Mouse (Mus musculus) forebrain, postnatal 0 days (tissue): ENCODE measurements around the gene Tenm4. TPM values are rescaled to one million over a fixed set of nuclear protein-coding genes. Genes with fewer than 3 reads are reported as not detected.

Source experiments
- ATAC-seq: fragments of 200-750 bp; cut with Nextera tagmentation; 2 replicates; pipeline ENCODE4 v1.8.0; 2017; ENCODE audit warnings: mild to moderate bottlenecking, moderate library complexity
- DNase-seq: peaks from one replicate; pipeline ENCODE4 v3.0.0-alpha.2; 2015
- H3K27ac ChIP-seq: fragments of 300-500 bp; sonication (generic); 2 replicates; pipeline ENCODE4 v1.5.1; 2014; ENCODE audit warnings: low read depth, mild to moderate bottlenecking, antibody characterized with exemption, low read length, moderate library complexity, mixed read lengths
- H3K27me3 ChIP-seq: fragments of 300-500 bp; sonication (generic); 2 replicates; pipeline ENCODE4 v1.6.1; 2014; ENCODE audit warnings: mild to moderate bottlenecking, low read length, mixed read lengths; ENCODE audit not compliant: insufficient read depth
- H3K36me3 ChIP-seq: fragments of 300-500 bp; sonication (generic); 2 replicates; pipeline ENCODE4 v1.6.1; 2014; ENCODE audit warnings: mild to moderate bottlenecking, moderate library complexity; ENCODE audit not compliant: insufficient read depth
- H3K4me1 ChIP-seq: fragments of 300-500 bp; sonication (generic); 2 replicates; pipeline ENCODE4 v1.6.1; 2014; ENCODE audit warnings: antibody characterized with exemption; ENCODE audit not compliant: insufficient read depth
- H3K4me2 ChIP-seq: fragments of 300-500 bp; sonication (generic); 2 replicates; pipeline ENCODE4 v1.6.1; 2014; ENCODE audit warnings: low read depth, mild to moderate bottlenecking, moderate library complexity
- H3K4me3 ChIP-seq: fragments of 300-500 bp; sonication (generic); 2 replicates; pipeline ENCODE4 v1.5.1; 2014; ENCODE audit warnings: low read depth, low read length, mixed read lengths
- H3K9ac ChIP-seq: fragments of 300-500 bp; sonication (generic); 2 replicates; pipeline ENCODE4 v1.6.1; 2014; ENCODE audit warnings: mild to moderate bottlenecking
- H3K9me3 ChIP-seq: fragments of 300-500 bp; sonication (generic); 2 replicates; pipeline ENCODE4 v1.6.1; 2016; ENCODE audit warnings: low read length
- CTCF ChIP-seq: sonication (generic); IDR thresholded peaks from 2 replicates; pipeline ENCODE4 v1.5.1; 2016; ENCODE audit warnings: antibody characterized with exemption, control low read depth, low read depth
- WGBS: fragments of 180-500 bp; shearing (Covaris S2); extraction: QIAGEN DNeasy Blood & Tissue Kit; methylation state at CpG from one replicate; pipeline ENCODE4 v1.1.7; 2014; 5-methylcytosine and 5-hydroxymethylcytosine counted together
- polyA plus RNA-seq: library from polyadenylated mRNA; unstranded; fragments of >200 nt; fragmentation: Nextera tagmentation; extraction: Ambion mirVana; gene quantifications from 2 replicates; pipeline ENCODE4 v1.2.1, GENCODE M21; 2015
- total RNA-seq: library from RNA; depleted of rRNA; stranded (reverse); fragments of >200 nt; gene quantifications from 2 replicates; pipeline ENCODE4 v1.2.3, GENCODE M21; 2014

The Tenm4 gene
- total and polyA plus RNA-seq, 2 experiments from 2014 or later: 50.6 to 69.5 TPM

DNA sequence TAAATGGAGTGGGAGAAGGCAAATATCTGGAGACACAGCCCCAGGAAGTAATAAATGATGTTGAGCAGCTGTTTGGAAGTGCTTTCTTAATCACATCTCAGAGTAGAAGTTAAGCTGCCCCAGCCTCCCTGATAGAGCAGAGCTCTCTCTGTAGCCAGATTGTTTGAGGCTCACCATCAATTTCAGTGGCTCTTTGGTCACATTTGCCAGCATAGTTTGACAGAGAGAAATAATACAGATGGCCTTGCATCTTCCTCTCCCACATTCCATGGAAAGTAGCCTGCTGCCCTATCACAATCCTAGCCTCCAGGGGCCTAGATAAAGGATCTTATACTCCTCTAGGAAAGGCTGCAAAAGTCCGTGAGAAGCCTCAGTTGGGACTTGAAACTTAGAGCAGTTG, 462.0 kb downstream of the Tenm4 start:
- H3K27me3 ChIP-seq: no peaks in the 10 kb centered on the region
- H3K9ac ChIP-seq: no peak overlapping the region
- ATAC-seq (no peak), DNase-seq (no peak)
- no peaks in the 10 kb centered on the region for H3K4me1 ChIP-seq
- H3K9me3 ChIP-seq: no peaks in the 10 kb centered on the region
- H3K4me2 ChIP-seq: no peak overlapping the region
- H3K27ac ChIP-seq: no peak overlapping the region
- 77% methylated on average over 1 of the region's 1 CpGs for WGBS
- no peaks in the 10 kb centered on the region for H3K36me3 ChIP-seq
- H3K4me3 ChIP-seq: no peak overlapping the region
- TF ChIP-seq CTCF: no peak

DNA sequence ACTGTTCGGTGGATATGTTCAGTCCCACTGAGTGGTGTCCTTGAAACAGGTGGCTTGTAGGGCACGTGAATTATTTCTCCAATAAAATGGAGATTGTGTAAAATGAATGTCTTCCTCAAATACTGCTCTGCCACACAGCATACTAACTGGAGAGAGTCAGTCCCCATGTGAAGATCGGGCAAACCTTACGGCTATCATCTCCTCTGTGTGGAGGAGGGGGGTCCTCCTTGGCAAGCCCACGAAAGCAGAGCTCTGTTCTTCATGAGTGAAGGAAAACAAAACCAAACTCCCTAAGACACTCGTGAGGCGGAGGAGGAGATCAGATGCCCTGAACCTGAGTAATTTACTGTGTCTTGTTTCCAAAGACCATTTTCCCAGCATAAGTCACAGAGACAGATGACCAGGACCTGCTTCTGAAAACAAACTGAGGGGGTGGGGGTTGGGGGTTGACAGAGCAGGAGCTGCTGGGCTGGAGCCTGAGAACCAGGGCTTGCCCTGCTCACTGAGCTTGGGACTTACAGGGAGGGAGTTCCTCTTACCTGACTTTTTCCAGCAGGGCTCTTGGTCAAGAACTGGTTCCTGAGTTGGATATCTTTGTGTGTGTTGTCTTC, 464.9 kb downstream of the Tenm4 start:
- H3K9me3 ChIP-seq: no peaks in the 10 kb centered on the region
- H3K27me3 ChIP-seq: no peaks in the 10 kb centered on the region
- H3K4me3 ChIP-seq: no peak overlapping the region
- DNase-seq (no peak), ATAC-seq (no peak)
- no peak overlapping the region for H3K9ac ChIP-seq
- no peak overlapping the region for H3K4me2 ChIP-seq
- WGBS: 68% methylated on average over 7 of the region's 7 CpGs
- TF ChIP-seq CTCF: no peak
- H3K4me1 ChIP-seq: no peaks in the 10 kb centered on the region
- no peak overlapping the region for H3K27ac ChIP-seq
- H3K36me3 ChIP-seq: no peaks in the 10 kb centered on the region

DNA sequence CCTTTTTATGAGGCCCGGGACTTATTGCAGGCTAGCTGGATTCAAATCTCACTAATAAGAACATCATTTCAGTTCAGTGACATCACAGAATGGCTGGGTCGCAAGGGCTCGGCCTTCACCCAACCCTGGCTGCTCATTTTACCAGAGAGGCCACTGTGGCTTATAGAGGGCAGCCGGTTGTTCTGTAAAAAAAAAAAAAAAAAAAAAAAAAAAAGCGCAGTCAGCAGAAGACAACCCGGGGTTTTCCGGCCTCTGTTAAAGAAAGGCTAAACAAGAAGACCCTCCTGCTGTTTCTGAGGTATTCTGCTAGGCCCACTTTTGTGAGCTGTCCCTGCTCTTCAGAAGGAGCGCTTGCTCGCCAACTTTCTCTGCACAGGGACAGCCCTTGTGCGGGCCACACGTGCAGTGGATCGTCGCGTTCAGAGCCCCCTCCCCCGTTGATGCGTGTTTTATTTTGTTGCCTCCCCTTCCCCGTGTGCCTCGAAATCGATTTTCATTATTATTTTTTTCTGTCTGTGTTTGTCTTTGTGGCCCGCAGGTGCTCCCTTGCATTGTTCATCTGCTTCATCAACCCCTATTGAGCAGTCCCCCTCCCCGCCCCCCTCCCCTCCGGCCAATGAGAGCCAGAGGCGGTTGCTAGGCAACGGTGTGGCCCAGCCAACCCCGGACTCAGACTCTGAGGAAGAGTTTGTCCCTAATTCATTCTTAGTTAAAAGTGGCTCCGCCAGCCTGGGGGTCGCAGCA, 472.6 kb downstream of the Tenm4 start:
- TF ChIP-seq CTCF: no peak
- H3K9me3 ChIP-seq: no peaks in the 10 kb centered on the region
- no peak overlapping the region for H3K27ac ChIP-seq
- H3K27me3 ChIP-seq: no peaks in the 10 kb centered on the region
- H3K4me3 ChIP-seq: peak overlapping the region; percentile 31
- DNase-seq: peak; percentile 81
- WGBS: 2% methylated on average over 27 of the region's 27 CpGs
- H3K4me1 ChIP-seq: peaks cover 6% of the 10 kb centered on the region; the same call in 1 of the 2 replicates
- no peaks in the 10 kb centered on the region for H3K36me3 ChIP-seq
- H3K9ac ChIP-seq: no peak overlapping the region
- ATAC-seq: peak; percentile 91
- peak overlapping the region; percentile 58 for H3K4me2 ChIP-seq

DNA sequence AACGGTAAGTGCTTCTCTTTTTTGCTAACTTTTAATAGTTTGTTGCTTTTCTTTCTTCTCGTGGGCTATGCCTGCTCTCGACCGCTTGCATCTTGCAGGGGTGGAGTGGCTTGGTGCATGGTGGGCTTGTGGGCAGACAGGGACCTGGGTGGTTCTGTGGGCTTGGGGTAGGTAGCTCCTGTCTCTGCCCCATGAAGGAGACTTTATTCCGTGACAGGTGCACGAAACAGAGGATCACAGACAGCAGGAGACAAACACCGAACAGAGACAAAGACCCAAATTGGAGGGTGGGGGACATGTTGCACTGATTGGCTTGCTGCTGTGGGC, 473.1 kb downstream of the Tenm4 start:
- TF ChIP-seq CTCF: no peak
- Histone ChIP-seq H3K27ac (no peak overlapping the region), H3K9ac (no peak overlapping the region), H3K4me3 (peak overlapping the region; percentile 31), H3K9me3 (no peaks in the 10 kb centered on the region), H3K4me1 (peaks cover 6% of the 10 kb centered on the region; the same call in 1 of the 2 replicates), H3K27me3 (no peaks in the 10 kb centered on the region), H3K36me3 (no peaks in the 10 kb centered on the region), H3K4me2 (peak overlapping the region; percentile 58)
- DNase-seq: no peak
- WGBS: 5% methylated on average over 7 of the region's 7 CpGs
- peak; percentile 14; the same call in 1 of the 2 replicates for ATAC-seq

DNA sequence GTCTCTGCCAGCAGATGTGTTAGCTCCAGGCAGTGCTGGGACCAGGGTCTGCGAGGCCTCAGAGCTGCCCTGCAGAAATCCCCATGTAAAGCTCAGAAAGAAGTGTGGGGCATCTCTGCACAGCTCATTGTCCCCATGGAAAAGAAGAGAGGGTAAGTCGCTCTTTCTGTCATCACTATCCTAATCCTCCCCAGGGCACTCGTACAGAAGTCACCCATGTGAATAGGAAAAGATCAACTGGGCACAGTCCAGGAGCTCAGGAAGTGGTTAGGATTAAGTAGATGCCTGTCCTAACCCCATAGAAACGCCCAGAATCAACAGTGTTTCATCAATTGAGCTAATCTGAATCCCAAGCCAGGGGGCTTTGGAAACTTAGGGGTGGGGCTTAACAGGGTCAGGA, 476.6 kb downstream of the Tenm4 start:
- peaks cover 22% of the 10 kb centered on the region for H3K4me1 ChIP-seq
- DNase-seq (no peak), ATAC-seq (no peak)
- no peaks in the 10 kb centered on the region for H3K27me3 ChIP-seq
- no peak overlapping the region for H3K9ac ChIP-seq
- no peaks in the 10 kb centered on the region for H3K9me3 ChIP-seq
- no peak for TF ChIP-seq CTCF
- H3K36me3 ChIP-seq: no peaks in the 10 kb centered on the region
- H3K4me3 ChIP-seq: no peak overlapping the region
- H3K4me2 ChIP-seq: no peak overlapping the region
- no peak overlapping the region for H3K27ac ChIP-seq
- WGBS: 30% methylated on average over 4 of the region's 4 CpGs

DNA sequence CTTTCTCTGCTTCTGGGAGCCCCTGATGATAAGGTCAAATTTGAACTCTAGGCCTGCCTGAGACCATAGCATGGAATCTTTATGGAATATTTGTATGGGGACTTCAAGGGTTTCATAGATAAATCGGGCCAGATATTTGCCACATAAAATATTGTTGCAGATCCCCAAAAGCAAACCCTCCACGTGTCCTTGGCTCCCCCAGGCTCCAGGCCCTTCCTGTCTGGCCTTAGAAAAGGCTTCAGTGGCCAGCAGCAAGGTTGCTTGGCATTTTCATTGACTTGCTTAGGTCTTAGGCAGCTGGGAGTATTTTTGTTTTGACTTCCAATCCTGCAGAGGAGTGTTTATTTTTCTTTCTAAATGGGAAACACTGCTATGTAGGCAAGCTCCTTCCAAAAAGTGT, 477.6 kb downstream of the Tenm4 start:
- WGBS: 77% methylated on average over 2 of the region's 2 CpGs
- Histone ChIP-seq H3K4me3 (no peak overlapping the region), H3K9ac (no peak overlapping the region), H3K27me3 (no peaks in the 10 kb centered on the region), H3K9me3 (no peaks in the 10 kb centered on the region), H3K4me1 (peaks cover 18% of the 10 kb centered on the region), H3K36me3 (no peaks in the 10 kb centered on the region), H3K4me2 (no peak overlapping the region), H3K27ac (no peak overlapping the region)
- DNase-seq: no peak
- ATAC-seq: no peak
- TF ChIP-seq CTCF: no peak

DNA sequence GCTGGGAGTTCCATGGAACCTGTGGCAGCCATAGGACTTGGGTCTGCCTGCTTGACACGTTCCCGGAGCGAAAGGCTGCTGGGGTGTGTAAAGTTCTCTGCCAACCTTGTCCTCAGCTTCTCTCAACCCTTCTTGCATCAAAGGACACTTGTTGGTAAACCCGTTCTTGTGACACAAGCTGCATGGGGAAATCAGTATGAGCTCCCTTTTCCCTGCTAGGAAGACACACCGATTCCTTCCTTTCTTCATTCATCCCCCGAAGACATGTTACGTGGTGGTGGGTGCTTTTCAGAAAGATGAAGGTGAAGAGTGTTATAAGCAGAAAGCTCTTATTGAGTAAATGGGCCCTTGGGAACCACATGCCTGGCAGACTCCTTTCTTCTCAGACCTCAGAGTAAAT, 478.1 kb downstream of the Tenm4 start:
- no peak for TF ChIP-seq CTCF
- H3K27me3 ChIP-seq: no peaks in the 10 kb centered on the region
- H3K9me3 ChIP-seq: no peaks in the 10 kb centered on the region
- H3K4me1 ChIP-seq: peaks cover 16% of the 10 kb centered on the region
- no peak overlapping the region for H3K9ac ChIP-seq
- DNase-seq: no peak
- no peak overlapping the region for H3K4me3 ChIP-seq
- ATAC-seq: no peak
- H3K4me2 ChIP-seq: no peak overlapping the region
- WGBS: 82% methylated on average over 7 of the region's 7 CpGs
- no peaks in the 10 kb centered on the region for H3K36me3 ChIP-seq
- no peak overlapping the region for H3K27ac ChIP-seq
